Mouse (Mus musculus) erythroblast, embryonic 14.5 days (primary cell): ENCODE results near the gene Serpinb1b.

Experiments
- GATA1 ChIP-seq: IDR thresholded peaks from 2 replicates; pipeline ENCODE4 v1.6.1; 2012; ENCODE audit warnings: low read length, inconsistent platforms, mixed read lengths
- TAL1 ChIP-seq: IDR thresholded peaks from 3 replicates; pipeline ENCODE4 v1.6.1; 2012; ENCODE audit warnings: low read length, inconsistent platforms, mixed read lengths

- TF ChIP-seq GATA1 (no peak), TAL1 (no peak)
These were observed 34.8 kb upstream of the Serpinb1b start for GRCm38 (mm10) chr13:33043542-33043941.
